Mouse (Mus musculus) T-cell, adult 66 days (primary cell): Measurements from ENCODE around the gene H2al3. TPM values are rescaled to one million over a fixed set of nuclear protein-coding genes. Genes with fewer than 3 reads are reported as not detected.

Experiments
- total RNA-seq, 2 experiments: library from RNA; stranded (reverse); gene quantifications; 3 replicates in 1 of 2; 4 replicates in 1 of 2; pipeline ENCODE4 v1.2.4; 2023

H2al3 gene
- not detected for total RNA-seq

DNA sequence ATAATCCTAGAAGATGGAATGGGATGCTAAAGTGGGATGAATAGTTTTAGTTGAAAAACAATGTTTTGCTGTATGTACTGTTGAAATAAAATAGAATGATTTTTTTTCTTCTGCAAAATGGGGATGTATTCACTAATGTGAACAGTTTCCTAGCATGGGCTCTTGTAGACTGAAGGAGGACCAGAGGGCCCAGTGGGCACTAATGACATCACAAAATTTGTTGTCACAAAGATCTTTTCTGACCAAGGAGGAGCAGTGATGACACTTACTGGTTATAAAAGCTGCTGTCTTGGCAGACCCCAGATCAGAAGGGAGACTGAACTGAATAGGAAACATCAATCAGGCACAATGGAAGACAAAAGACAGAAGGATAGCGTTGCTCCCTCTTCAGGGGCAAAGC lies at the start of gene H2al3:
Gene H2al3 (plus strand): TSS at position 301 of the 400 bp plus-strand sequence.

DNA sequence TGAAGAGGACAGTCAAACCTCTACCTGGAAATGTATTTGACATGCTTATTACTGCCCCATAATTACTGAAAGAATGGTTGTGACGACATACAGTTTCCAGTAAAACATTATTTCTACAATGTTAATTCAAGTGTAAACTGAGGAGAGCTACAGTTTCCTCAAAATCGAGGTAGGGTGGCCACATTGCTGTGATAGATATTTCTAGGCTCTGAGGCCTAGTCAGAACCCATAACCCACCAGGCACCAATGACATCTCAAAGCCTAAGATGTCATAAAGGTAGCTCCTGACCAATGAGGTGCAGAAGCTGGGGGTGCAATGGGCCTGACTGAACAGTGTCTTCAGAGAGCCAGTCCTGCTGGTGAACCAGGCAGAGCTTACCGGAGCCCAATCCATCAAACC lies 2.9 kb upstream of the H2al3 start, which contains the start of gene Hypm:
Gene Hypm (plus strand): TSS at position 301 of the 400 bp plus-strand sequence.

DNA sequence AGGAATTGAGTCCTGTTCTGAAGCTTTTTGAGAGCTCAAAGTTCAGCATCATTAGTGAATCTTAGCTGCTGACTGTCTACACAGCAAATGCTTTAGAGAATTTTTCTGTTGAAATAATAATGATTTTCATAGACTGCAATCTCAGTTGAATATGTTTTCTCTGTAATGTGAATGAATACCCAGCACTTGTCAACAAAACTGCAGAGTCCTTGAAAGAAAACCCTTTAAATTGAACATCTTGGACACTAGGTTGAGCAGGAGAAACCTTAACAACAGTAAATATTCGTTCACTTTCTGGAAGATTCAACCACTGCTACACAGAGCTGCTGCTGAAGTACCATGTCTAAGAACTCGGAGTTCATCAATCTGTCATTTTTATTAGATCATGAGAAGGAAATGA lies 35.8 kb downstream of the H2al3 start, which contains the start of gene Sytl5:
Gene Sytl5 (plus strand): TSS at position 301 of the 400 bp plus-strand sequence.

Other genes with a start within 250 kb of the H2al3 start
- gene Dynlt3, start 186.7 kb upstream of the H2al3 start, total RNA-seq, result 10 to 100 TPM; 14.1 to 22.2 TPM
- gene Hypm, start 2.8 kb upstream of the H2al3 start, total RNA-seq, result not detected
- not detected for gene Sytl5, start 35.9 kb downstream of the H2al3 start, total RNA-seq